Mouse (Mus musculus): ENCODE measurements around the gene Sbno2.
A peak's percentile ranks its signal among the peaks of the same experiment; 100 is the strongest.
"Not testable (repeated sequence)": the region's sequence is repeated elsewhere in the genome, so short reads cannot be mapped to it uniquely, and the experiment has no call there.

Sbno2 gene

DNA sequence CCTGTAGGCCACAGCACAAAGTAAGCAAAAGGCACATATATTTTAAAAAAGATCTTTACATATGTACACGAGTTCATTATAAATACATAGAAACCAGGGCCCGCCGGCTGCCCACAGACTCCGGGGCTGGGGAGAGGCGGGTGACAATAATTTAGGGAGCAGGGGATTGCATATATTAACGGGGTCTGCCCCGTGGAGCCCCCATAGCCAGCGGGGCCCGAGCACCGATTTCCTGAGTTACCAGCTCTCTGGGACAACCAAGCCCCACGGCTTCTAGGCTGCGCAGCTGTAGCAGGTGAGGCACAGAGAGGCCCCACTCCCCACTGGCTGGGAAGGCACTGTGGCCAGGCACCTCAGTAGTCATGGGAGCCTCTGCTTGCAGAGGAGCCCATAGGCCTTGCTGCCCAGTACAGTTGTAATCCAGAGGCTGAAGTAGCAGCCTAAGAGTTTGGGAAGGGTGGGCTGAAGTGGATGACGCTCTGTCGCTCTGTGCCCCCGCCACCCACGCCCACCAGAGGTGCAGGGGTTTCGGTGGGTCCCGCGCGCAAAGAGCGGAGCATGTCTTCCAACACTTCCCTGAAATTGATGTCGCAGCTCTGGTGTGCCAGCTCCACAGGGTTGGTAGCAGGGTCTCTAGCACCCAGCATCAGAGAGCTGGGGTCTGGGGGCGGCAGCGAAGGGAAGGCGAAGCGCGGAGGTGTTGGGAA lies 48.2 kb downstream of the Sbno2 start:
- no peak for DNase-seq (ENCODE audit: low spot score)

DNA sequence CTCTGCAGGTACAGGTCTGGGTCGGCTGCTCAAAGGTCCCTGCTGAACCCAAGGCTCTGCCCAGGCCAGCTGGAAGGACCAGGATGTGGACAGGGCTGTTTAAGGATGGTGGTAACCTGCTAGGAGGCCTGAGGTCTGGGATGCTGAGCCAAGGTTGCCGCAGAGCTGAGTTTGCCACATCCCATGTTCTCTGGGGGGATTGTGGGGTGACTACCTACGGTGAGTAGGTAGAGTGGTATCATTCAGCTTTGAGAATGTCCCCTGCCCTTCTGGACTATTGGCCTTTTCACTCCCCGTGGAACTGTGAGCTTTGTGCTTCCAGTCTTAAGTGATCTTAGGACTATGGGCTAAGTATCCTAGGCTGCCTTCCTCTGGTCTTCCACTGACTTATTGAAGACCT lies 48.9 kb downstream of the Sbno2 start:
- no peak for DNase-seq (ENCODE audit: low spot score)

DNA sequence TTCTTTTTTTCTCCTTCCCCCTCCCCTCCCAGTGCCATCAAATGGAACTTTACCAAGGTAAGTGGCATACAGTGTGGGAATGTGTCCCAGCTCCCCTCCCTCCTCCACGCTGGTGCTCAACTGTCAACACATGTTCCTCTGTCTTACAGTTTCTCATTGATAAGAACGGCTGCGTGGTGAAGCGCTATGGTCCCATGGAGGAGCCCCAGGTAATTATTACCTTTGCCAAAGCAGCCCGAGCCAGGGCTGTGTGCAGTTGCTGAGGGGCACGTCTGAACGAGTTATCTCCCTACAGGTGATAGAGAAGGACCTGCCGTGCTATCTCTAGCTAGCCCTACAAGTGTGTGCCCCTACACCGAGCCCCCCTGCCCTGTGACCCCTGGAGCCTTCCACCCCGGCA lies 49.5 kb downstream of the Sbno2 start:
- no peak for DNase-seq (ENCODE audit: low spot score)

DNA sequence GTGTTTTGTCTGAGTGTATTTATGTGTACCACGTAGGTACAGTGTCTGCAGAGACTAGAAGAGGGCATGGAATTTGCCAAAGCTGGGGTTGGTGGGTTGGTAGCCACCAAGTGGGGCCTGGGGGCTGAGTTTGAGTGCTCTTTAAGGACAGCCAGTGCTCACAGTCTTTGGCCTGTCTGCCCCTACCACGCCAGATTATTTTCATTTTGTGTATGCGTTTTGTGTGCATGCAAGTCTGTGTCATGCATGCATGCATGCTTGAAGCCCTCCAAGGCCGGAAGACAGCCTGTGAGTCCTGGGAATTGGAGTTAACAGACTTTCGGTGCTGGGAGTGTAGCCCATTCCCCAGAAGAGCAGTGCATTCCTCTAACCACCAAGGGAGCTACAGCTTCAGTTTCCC lies 50.0 kb downstream of the Sbno2 start:
- DNase-seq (ENCODE audit: low spot score): no peak

DNA sequence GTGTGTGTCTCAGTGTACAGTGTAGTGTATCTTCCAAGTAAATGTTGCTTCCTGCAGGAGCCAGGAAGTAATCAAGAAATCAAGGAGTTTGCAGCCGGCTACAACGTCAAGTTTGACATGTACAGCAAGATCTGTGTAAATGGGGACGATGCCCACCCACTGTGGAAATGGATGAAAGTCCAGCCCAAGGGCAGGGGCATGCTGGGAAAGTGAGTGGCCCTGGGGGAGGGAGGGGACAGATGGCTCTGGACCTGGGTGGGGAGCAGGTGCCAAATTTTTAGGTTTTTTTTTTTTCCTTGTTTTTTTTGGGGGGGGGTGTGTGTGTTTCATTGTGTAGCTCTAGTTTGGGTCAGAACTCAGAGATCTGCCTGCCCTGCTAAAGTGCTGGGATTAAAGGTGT lies 50.5 kb downstream of the Sbno2 start:
- DNase-seq (ENCODE audit: low spot score): not testable (repeated sequence)

DNA sequence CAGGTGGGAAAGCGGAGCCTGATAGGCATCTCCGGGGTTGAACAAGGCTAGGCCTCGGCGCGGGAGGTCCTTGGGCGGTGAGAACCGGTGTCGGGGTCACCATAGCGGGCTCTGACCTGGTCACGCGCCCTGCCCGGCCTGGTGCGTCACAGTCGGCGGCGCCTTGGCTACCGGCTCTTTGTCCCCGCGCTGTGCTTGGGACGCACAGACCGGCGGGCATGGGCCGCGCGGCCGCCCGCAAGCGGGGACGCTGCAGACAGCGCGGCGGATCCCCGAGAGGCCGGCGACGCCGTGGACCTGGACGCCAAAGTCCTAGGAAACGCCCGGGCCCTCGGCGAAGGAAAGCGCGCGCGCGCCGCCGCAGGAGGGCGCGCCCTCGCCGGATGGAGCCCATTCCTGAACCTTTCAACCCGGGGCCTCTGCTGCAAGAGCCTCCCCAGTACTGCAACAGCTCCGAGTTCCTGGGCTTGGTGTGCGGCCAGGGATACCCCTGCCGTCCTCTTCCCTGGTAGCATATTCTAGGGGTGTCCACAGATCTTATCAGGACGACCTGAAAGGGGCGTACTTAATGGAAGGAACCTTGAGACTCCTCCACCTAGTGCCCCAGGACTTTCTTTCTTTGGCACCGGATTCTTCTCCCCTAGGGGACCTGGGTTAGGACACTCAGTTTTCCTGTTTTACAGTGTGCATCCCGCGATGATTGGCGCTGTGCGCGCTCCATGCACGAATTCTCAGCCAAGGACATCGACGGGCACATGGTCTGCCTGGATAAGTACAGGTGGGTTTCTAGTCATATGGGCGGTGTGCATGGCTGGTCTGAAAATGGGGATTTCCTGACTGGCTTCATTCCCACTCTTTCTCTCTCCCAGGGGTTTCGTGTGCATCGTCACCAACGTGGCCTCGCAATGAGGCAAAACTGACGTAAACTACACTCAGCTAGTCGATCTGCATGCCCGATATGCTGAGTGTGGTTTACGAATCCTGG lies 51.2 kb downstream of the Sbno2 start:
- peak; percentile 49 for DNase-seq (ENCODE audit: low spot score)

DNA sequence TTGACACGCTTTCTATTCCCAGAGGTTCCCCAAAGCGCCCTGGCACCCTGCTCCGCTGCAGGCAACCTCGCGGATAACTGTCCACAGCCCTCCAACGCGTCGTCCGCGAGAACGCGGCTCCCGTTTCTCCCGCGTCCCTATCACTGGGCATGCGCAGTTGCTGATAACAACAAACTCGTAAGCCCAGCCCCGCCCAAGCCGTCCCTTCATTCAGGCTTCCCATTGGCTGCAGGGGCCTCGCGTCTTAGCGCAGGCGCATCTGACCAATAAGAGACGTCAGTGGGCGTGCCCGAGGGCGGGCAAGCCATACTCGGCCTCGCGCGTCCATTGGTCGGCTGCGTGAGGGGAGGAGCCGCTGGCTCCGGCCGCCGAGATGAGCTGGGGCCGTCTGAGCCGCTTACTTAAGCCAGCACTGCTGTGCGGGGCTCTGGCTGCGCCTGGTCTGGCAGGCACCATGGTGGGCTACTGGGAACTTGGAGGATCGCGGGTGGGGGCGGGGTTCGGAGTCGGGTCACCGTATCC lies 52.1 kb downstream of the Sbno2 start:
- peak; percentile 95 for DNase-seq (ENCODE audit: low spot score)

DNA sequence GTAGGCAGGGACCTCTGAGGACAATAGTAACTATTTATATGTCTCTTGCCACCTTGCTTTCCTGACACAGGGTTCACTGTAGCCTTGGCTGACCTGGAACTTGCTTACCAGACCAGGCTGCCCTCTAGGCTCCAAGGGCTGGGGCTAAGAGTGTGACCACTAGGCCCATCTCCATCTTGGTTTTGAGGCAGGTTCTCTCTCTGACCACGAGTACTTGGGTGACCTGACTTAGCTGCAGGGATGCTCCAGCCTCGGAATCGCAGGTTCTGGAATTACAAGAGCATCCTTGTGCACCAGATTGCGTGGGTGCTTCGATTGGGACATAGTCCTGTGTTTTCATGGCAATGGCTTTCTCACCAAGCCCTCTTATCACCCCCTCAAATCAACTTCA lies 53.0 kb downstream of the Sbno2 start:
- DNase-seq (ENCODE audit: low spot score): no peak

DNA sequence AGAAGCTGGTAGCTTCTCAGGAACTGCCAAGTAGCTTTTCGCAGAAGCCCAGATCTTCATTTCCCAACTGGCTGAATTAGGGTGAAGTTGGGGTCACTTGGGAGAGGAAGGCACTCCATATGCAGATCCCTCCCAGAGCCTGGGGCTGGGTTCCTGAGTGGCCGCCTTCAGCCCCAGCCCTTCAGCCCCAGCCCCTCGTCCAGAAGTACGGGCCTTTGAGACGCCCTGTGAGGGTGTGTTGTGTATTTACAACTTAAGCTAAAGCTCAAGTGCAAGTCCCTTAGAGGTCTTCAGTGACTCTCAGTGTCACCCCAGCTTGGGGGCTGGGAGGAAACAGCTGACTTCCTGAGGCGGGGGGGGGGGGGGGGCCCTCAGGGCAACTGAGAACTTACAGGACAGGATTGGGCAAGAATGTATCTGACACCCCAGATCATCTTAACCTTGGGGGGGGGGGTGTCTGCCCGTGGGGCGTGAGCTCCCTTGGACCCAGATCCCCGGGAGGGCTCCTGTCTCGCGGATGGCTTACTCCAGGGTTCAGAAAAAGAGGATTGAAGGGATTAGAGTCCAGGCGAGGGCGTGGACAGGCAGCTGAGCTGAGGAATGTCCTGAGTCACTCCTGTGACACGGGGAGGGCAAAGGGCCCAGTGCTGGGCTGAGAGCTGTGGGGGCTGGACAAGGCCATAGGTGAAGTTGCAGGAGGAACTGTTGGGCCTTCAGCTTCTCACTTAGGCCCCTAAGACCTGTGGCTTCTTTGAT lies 53.6 kb downstream of the Sbno2 start:
- no peak for DNase-seq (ENCODE audit: low spot score)

DNA sequence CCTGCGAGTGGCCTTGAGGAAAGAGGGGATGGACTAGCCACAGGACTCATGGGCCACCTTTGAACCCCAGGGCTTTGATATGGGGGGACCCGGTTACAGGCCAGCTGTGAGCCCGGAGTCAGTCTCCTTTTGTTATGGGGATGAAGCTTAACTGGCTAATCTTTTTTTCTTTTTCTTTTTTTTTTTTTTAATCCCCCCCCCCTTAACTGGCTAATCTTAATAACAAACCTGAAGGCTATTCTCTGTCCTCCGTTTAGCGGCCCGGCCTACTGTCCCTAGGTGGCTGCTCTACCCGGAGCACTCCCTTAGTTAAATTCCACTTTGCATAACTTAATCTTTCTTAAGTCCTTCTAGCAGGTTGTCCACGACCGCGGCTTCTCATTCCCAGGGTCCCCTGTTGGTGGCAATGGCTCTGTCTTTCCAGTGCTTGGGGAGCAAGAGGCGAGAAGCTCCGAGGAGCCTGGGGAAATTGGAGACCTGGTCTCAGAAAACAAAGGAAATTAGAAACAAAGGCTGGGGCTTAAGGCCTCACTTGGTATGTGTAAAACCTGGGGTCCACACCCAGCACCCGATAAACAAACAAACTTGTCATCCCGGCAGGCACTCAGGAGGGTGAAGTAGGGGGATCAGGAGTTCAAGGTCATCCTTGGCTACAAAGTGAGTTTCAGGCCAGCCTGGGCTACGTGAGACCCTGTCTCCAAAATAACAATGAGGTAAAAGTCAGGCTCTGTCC lies 54.3 kb downstream of the Sbno2 start:
- no peak for DNase-seq (ENCODE audit: low spot score)

DNA sequence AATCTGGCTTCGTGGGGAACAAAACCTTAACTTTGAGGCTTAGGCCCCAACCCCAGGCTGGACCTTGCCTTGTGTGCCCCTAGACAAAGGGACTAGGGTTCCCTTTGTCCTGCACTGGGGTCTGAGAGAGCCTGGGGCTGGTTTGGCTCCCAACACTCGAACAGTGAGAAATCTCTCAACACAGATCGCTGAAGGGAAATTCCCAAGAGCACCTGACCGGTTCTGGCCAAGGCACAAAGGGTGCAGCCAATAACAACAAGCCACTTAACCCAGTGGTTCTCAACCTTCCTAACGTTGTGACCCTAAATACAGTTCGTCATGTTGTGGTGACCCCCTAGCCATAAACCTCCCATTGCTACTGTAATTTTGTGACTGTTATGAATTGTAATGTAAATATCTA lies 55.1 kb downstream of the Sbno2 start:
- no peak for DNase-seq (ENCODE audit: low spot score)

DNA sequence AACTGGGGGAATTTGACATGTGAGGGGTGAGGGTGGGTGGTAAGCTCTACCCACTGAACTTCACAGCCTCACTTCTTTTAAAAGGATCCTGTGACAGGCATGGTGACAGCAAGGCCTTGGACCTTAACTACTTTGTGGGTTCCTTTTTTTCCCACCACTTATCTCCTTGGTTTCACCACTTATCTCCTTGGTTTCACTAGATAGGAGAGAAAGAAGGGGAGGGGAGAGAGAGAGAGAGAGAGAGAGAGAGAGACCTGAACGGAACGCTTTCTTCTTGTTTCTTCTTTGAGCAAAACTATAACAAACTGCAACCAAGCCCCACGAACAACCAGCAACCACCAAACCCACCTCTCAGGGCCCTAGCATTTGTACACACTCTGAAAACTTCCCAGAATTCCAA lies 56.5 kb downstream of the Sbno2 start:
- DNase-seq (ENCODE audit: low spot score): no peak

DNA sequence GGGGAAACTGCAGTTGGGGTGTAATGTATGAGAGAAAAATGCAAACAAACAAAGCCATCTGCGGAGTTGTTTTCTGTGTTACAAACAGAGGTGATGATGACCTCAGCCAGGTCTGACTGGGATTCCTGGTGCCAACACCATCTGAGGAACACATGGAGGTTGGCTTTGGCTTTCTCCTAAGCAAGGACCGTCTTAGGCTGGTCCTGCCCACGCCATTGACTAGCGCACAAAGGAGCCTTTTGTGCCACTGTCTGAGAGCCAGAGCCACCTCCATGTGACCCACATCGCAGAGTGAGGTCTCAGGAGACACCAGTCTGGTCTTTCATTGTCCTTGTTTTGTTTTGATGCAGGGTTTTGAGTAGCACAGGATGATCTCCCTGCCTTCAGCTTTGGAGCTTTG lies 57.0 kb downstream of the Sbno2 start:
- DNase-seq (ENCODE audit: low spot score): no peak

DNA sequence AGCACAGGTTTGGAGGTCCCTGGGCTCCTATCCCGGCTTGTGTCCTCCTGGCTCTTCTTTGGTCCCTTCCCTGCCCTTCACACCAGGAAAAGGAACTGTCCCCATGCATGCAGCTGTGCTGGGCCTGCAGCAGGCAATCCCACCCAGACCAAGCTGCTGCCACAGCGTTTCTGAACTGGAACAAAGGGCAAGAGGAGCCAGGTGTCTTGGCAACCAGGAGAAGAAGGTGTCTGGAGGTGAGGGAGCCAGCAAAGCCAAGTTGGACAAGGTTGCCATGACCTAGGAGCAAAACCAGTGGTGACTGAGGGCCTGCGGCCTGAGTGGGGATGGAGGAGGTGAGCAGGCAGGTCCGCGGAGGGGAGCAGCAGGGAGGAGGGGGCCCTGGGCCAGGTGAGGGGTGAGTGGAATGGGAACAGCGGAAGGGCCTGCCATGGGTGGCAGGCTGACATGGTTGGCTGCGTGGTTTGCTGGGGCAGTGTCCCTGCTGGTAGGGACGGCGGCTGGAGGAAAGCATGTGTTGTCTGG lies 58.3 kb downstream of the Sbno2 start, which contains the start of gene Gpx4:
TSS of gene Gpx4 (plus strand) at position 126 of the 525 bp plus-strand sequence.
- DNase-seq (ENCODE audit: low spot score): no peak

DNA sequence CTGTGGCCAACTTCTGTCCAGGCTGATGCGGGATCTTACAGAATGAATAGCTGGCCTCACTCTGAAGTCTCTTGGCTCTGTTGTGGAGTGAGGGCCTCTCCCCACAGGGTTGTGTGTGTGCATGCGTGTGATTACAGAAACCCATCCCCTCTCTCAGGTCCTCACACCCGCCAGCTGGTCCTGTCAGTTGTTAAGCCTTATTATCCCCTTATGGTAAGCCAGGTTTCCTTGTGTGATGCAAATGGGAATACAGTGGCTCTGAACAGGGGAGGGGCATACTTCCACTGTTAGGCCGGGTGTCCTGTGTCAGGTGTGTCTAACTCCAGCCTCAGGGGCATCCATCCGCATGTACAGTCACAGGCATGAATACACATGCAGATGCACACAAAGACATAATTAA lies 59.6 kb downstream of the Sbno2 start:
- no peak for DNase-seq (ENCODE audit: low spot score)

DNA sequence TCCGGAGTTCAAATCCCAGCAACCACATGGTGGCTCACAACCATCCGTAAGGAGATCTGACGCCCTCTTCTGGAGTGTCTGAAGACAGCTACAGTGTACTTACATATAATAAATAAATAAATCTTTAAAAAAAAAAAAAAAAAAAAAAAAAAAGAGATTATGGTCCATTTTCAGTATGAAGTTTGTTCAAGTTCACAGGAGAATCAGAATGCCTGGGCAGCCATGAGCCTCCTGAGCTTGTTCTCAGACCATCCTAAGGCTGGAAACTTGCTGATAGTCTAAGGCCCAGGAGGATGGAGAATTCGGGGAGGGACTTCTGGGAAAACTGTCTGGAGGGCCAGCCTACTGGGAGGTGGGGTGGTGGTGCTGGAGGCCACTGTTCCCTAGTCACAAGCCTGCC lies 60.0 kb downstream of the Sbno2 start:
- not testable (repeated sequence) for DNase-seq (ENCODE audit: low spot score)

DNA sequence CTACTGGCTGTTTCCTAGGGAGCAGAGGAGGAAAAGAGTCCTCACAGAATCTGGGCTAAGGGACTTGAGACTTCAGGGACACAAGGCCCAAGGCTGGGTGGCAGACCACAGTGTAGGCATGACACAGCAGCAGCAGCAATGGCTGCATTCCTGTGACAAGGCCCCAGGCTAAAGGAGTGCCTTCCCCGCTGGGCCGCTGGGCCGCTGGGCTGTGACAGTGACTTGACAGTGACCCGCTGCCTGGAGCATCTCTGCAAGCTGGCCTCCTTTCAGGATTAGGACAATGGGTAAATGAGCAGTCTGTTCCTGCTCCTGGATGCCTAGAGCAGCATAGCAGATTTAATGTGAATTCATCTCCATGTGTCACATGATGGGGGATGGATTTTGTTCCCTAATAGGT lies 61.3 kb downstream of the Sbno2 start:
- DNase-seq (ENCODE audit: low spot score): no peak

DNA sequence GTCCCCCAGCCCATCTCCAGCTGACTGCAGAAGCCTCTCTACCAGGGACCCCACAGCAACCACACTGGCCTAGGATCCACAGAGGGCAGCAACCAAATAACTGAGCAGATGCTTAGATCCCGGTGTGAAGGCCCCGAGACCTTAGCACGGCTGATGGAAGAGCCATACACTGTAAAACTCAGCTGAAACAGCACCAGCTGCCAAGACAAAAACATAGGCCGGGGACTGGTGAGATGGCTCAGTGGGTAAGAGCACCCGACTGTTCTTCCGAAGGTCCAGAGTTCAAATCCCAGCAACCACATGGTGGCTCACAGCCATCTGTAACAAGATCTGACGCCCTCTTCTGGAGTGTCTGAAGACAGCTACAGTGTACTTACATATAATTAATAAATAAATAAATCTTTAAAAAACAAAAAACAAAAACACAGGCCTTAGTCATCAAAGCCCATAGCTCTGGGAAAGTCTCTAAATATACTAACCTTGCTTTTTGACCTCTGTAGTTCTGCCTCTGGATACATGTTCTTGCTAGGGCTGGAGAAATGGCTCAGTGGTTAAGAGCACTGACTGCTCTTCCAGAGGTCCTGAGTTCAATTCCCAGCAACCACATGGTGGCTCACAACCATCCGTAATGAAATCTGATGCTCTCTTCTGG lies 63.8 kb downstream of the Sbno2 start:
- DNase-seq (ENCODE audit: low spot score): not testable (repeated sequence)

DNA sequence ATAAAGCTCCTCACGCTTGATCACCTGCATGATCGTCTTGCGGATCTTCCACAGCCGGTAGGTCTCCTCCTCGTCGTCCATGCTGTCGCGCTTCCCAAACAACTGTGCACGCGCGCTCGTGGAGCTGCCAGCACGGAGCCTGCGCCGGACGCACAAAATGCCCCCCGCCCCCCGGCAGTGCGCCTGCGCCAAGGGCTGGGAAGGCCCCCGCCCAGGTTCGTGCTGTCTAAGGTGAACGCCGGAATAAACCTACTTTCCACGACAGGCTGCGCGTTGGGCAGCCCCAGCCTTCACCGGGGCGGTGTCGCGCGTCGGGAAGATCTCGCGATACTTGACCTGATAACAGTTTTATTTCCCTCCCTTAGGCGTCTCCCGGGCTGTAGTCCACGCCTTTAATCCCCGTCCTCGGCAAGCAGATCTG lies 65.8 kb downstream of the Sbno2 start, which contains the start of gene Polr2e:
TSS of gene Polr2e (minus strand) at position 237 of the 421 bp plus-strand sequence.
- DNase-seq (ENCODE audit: low spot score): peak; percentile 92

DNA sequence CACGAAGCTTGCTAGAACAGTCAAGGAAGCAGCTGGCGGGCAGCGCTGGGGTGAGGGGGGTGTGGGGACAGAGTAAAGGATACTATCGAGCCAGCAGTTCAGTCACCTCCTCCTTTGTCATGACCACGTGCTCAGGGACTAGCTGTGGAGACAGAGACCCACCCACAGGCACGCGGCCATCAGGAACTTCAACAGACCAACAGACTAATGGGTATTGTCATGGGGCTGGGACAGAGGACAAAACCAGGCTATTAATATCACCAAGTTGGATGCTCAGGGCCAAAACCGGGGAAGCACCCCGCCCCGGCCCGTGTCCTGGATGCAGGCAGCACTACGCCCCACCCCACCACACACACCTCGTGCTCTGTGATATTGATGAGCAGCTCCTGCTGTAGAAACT lies 68.5 kb downstream of the Sbno2 start:
- no peak for DNase-seq (ENCODE audit: low spot score)

DNA sequence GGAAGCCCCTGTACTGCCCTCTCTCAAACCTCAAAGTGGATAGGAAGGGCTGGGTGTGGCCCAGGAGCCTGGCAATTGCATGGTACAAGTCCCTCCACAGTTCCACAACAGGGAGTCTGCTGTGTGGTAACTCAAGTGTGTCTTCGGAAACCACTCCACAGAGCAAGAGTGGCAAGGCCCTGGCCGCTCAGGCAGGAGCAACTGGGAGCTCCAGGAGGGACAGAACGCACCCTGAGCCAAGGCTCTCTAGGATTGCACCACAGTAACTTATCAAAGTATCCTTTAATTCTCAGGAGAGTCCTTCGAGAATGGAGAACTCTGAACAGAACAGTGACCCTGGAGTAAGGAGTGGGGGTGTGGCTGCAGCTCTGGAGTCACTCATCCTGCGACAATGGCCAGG lies 69.7 kb downstream of the Sbno2 start:
- no peak for DNase-seq (ENCODE audit: low spot score)
